Mouse (Mus musculus) myocyte (in vitro differentiated cells): ENCODE measurements around the gene Rfx1. TPM values are rescaled to one million over a fixed set of nuclear protein-coding genes. Genes with fewer than 3 reads are reported as not detected.

Source experiments
- H3K27me3 ChIP-seq: one replicate; pipeline ENCODE4 v1.6.1; 2011; ENCODE audit not compliant: control insufficient read depth, insufficient read depth, insufficient read length
- H3K36me3 ChIP-seq: one replicate; pipeline ENCODE4 v1.6.1; 2011; ENCODE audit not compliant: control insufficient read depth, insufficient read depth
- H3K4me2 ChIP-seq: one replicate; pipeline ENCODE4 v1.6.1; 2011; ENCODE audit warnings: low read depth, control low read depth
- H3K4me3 ChIP-seq: one replicate; pipeline ENCODE4 v1.5.1; 2011; ENCODE audit warnings: mild to moderate bottlenecking, control low read depth, moderate library complexity
- H3K79me2 ChIP-seq: one replicate; pipeline ENCODE4 v1.6.1; 2011; ENCODE audit not compliant: control insufficient read depth, insufficient read depth
- H3ac ChIP-seq: one replicate; pipeline ENCODE4 v1.6.1; 2011; ENCODE audit not compliant: control insufficient read depth, insufficient read length
- CEBPB ChIP-seq: IDR thresholded peaks from 2 replicates; pipeline ENCODE4 v1.6.1; 2011; ENCODE audit warnings: mild to moderate bottlenecking, moderate library complexity; ENCODE audit not compliant: poor library complexity, insufficient read depth, severe bottlenecking
- E2F4 ChIP-seq: IDR thresholded peaks from one replicate; pipeline ENCODE4 v1.6.1; 2011; ENCODE audit warnings: mild to moderate bottlenecking, control low read depth, moderate library complexity; ENCODE audit not compliant: insufficient read depth
- MAX ChIP-seq: IDR thresholded peaks from one replicate; pipeline ENCODE4 v1.6.1; 2011; ENCODE audit warnings: low read depth, mild to moderate bottlenecking, control low read depth
- MYOD1 ChIP-seq, 3 experiments: IDR thresholded peaks; one replicate each; pipeline ENCODE4 v1.6.1; 2011; ENCODE audit warnings: control low read depth in 2 of 3, low read depth in 2 of 3, mild to moderate bottlenecking in 2 of 3, moderate library complexity in 1 of 3; ENCODE audit not compliant: insufficient read length in 2 of 3, control insufficient read depth in 1 of 3
- MYOG ChIP-seq, 3 experiments: IDR thresholded peaks; one replicate each; pipeline ENCODE4 v1.6.1; 2011; ENCODE audit warnings: control low read depth in 2 of 3, low read depth in 2 of 3, mild to moderate bottlenecking in 2 of 3; ENCODE audit not compliant: insufficient read length in 2 of 3, control insufficient read depth in 1 of 3, insufficient read depth in 1 of 3
- POLR2A ChIP-seq: IDR thresholded peaks from one replicate; pipeline ENCODE4 v1.6.1; 2011; ENCODE audit warnings: low read depth, mild to moderate bottlenecking, control low read depth, moderate library complexity; ENCODE audit not compliant: insufficient read length
- POLR2AphosphoS2 ChIP-seq: IDR thresholded peaks from one replicate; pipeline ENCODE4 v1.6.1; 2011; ENCODE audit warnings: low read depth, control low read depth; ENCODE audit not compliant: insufficient read length
- REST ChIP-seq: IDR thresholded peaks from one replicate; pipeline ENCODE4 v1.6.1; 2011; ENCODE audit warnings: mild to moderate bottlenecking, control low read depth, moderate library complexity; ENCODE audit not compliant: insufficient read depth, insufficient read length
- SRF ChIP-seq: IDR thresholded peaks from one replicate; pipeline ENCODE4 v1.6.1; 2011; ENCODE audit warnings: low read depth; ENCODE audit not compliant: control insufficient read depth, insufficient read length
- TCF12 ChIP-seq: IDR thresholded peaks from one replicate; pipeline ENCODE4 v1.6.1; 2011; ENCODE audit warnings: mild to moderate bottlenecking, control low read depth; ENCODE audit not compliant: poor library complexity, insufficient read depth, severe bottlenecking
- TCF3 ChIP-seq: IDR thresholded peaks from one replicate; pipeline ENCODE4 v1.6.1; 2011; ENCODE audit warnings: low read depth, control low read depth; ENCODE audit not compliant: insufficient read length
- USF1 ChIP-seq: IDR thresholded peaks from one replicate; pipeline ENCODE4 v1.6.1; 2011; ENCODE audit warnings: low read depth, mild to moderate bottlenecking, control low read depth, moderate library complexity
- polyA plus RNA-seq: library from polyadenylated mRNA; unstranded; fragments of >200 nt; fragmentation: generic; extraction: Trizol; gene quantifications from one replicate; pipeline ENCODE4 v1.2.1, GENCODE M21; 2012; ENCODE audit warnings: missing spikeins

The Rfx1 gene
- polyA plus RNA-seq, 1 experiment = 9.9 TPM

DNA sequence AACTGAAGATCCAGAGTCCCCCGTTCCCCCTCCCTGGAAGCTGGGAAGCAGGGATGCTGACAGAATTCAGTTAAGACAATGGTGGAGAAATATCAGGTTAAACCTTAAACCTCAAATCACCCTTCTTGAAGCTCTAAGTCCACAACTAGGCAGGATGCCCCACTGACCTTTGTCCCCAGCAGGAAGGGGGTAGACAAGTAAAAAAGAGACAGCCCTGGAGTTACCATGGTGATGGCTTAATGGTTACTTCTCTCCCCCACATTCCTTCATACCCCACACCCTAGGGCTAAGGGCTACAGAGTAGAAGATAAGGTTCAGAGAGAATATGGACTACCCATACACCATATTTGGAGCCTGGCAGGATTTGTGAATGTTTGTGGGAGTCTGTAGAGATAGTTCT is 43.0 kb upstream of the Rfx1 start:
- no peak for TF ChIP-seq POLR2AphosphoS2
- TF ChIP-seq MAX = no peak
- TF ChIP-seq SRF = no peak
- no peak for TF ChIP-seq TCF12
- TF ChIP-seq MYOG (IDR thresholded peaks at IDR 0.05; ENCODE audit: control insufficient read depth in 1 of 3, insufficient read depth in 1 of 3, insufficient read length in 2 of 3, low read depth in 2 of 3) = no peak
- TF ChIP-seq CEBPB = no peak
- no peak for TF ChIP-seq REST
- no peak for TF ChIP-seq MYOD1 (IDR thresholded peaks at IDR 0.05; ENCODE audit: control insufficient read depth in 1 of 3, insufficient read length in 2 of 3, low read depth in 2 of 3)
- Histone ChIP-seq H3K4me2 (peak overlapping the region; percentile 65), H3K79me2 (no peaks in the 10 kb centered on the region), H3K36me3 (no peaks in the 10 kb centered on the region), H3ac (no peak overlapping the region), H3K4me3 (no peak overlapping the region), H3K27me3 (no peaks in the 10 kb centered on the region)

DNA sequence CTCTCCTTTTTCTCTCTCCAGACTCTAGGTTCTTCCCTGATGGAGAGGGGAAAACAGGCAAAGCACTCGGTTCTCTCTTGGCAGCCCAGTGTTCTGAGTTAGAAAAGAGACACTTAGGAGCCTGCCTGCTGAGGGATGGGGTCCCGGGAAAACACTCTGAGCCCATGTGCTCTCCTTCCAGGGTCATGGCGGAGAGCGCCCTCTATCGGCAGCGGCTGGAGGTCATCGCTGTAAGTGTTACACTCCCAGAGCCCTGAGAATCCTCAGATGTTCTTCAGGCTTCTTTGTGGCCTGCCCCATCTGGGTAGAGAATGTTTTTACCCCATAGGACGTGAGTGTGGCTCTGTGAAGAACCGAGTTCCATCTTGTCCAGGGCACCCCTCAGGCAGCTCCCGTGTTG is 42.5 kb upstream of the Rfx1 start:
- H3K36me3 ChIP-seq = no peaks in the 10 kb centered on the region
- TF ChIP-seq MYOD1 (IDR thresholded peaks at IDR 0.05; ENCODE audit: control insufficient read depth in 1 of 3, insufficient read length in 2 of 3, low read depth in 2 of 3) = no peak
- no peak for TF ChIP-seq MAX
- TF ChIP-seq POLR2A = no peak
- peak in 1 of 3 experiments; percentile 27 for TF ChIP-seq MYOG (IDR thresholded peaks at IDR 0.05; ENCODE audit: control insufficient read depth in 1 of 3, insufficient read depth in 1 of 3, insufficient read length in 2 of 3, low read depth in 2 of 3)
- TF ChIP-seq REST = no peak
- no peak for TF ChIP-seq SRF
- H3K27me3 ChIP-seq = no peaks in the 10 kb centered on the region
- no peak overlapping the region for H3K4me3 ChIP-seq
- no peaks in the 10 kb centered on the region for H3K79me2 ChIP-seq
- H3ac ChIP-seq = no peak overlapping the region
- H3K4me2 ChIP-seq = peak overlapping the region; percentile 65

DNA sequence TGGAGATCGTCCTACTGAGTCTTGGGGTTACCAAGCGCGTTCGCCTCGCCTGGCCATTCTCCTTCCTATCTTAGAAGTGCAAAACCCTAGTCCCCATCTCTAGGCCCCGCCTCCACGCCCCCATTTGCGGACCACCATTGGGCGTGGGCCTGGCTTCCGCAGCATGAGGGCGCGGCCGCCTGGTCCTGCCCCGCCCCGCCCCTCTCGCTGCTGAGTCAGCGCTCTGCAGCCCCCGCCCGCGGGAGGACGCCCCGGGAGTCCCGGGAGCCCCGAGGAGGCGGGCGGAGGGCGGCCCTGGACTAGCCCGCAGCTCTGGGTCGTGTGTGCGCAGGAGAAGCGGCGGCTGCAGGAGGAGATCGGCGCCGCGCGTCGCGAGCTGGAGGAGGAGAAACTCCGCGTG is 40.8 kb upstream of the Rfx1 start:
- TF ChIP-seq CEBPB (no peak), MYOD1 (IDR thresholded peaks at IDR 0.05; ENCODE audit: control insufficient read depth in 1 of 3, insufficient read length in 2 of 3, low read depth in 2 of 3) (no peak), TCF12 (no peak), MYOG (IDR thresholded peaks at IDR 0.05; ENCODE audit: control insufficient read depth in 1 of 3, insufficient read depth in 1 of 3, insufficient read length in 2 of 3, low read depth in 2 of 3) (no peak), E2F4 (no peak), TCF3 (no peak), REST (no peak), USF1 (no peak), POLR2AphosphoS2 (no peak), POLR2A (no peak), MAX (no peak), SRF (no peak)
- no peak overlapping the region for H3K4me3 ChIP-seq
- H3K27me3 ChIP-seq = no peaks in the 10 kb centered on the region
- H3ac ChIP-seq = no peak overlapping the region
- H3K4me2 ChIP-seq = no peak overlapping the region
- H3K36me3 ChIP-seq = no peaks in the 10 kb centered on the region
- H3K79me2 ChIP-seq = no peaks in the 10 kb centered on the region

DNA sequence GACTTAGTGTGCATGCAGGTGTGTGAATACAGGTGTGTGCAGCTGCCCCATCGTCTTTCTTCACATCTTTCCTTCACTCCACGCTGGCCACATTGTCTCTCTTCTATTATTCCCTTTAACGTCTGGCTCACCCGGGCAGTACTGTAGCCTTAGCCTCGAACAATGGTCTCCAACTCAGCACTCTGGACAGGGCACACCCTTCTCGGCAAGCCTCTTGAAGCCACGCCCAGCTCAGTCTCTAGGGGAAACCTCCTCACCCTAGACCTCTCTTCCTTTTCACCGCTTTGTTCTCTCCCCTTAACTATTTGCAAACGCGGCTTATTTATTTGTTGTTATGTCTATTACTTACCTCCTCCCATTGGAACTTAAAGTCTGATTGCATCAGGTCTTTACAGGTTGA is 39.2 kb upstream of the Rfx1 start:
- H3ac ChIP-seq = no peak overlapping the region
- no peaks in the 10 kb centered on the region for H3K36me3 ChIP-seq
- no peak overlapping the region for H3K4me3 ChIP-seq
- H3K4me2 ChIP-seq = no peak overlapping the region
- no peaks in the 10 kb centered on the region for H3K27me3 ChIP-seq
- TF ChIP-seq POLR2AphosphoS2 (no peak), MAX (no peak), REST (peak; percentile 71), E2F4 (no peak), TCF12 (no peak)
- no peaks in the 10 kb centered on the region for H3K79me2 ChIP-seq

DNA sequence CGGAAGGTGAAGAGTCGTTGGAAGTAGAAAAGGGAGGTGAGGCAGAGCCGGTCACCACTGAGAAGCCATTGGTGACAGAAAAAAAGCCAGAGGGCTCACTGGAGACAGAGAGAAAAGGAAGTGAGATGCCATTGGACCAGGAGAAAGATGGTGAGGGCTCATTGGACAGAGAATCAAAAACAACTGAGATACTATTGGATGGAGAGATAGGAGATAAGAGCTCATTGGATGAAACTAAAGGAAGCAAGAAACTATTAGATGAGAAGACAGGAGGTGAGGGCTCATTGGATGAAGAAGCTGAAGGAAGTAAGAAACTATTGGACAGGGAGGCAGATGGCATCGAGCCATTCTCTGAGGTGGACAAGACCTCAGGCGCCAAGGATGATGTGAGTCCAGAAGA is 37.4 kb upstream of the Rfx1 start:
- no peak for TF ChIP-seq MYOG (IDR thresholded peaks at IDR 0.05; ENCODE audit: control insufficient read depth in 1 of 3, insufficient read depth in 1 of 3, insufficient read length in 2 of 3, low read depth in 2 of 3)
- no peak overlapping the region for H3ac ChIP-seq
- no peak overlapping the region for H3K4me3 ChIP-seq
- no peaks in the 10 kb centered on the region for H3K79me2 ChIP-seq
- H3K4me2 ChIP-seq = no peak overlapping the region
- H3K27me3 ChIP-seq = no peaks in the 10 kb centered on the region
- no peaks in the 10 kb centered on the region for H3K36me3 ChIP-seq

DNA sequence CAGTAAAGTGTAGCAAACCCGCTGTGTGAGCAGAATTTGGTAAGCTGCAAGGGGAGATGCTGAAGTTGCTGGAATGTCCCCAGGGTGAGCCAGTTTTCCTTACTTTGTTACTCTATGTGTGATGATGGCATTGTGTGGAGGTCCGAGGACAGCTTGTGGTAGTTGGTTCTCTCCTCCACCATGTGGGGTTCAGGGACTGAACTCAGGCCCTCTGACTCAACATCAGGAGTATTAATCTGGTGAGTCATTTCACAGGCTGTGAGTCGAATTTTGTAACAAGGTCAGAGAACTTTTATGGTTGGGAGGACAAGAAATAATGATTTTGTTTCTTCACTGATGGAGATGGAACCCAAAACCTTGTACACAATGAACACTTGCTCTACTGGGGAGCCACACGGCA is 33.9 kb upstream of the Rfx1 start:
- no peaks in the 10 kb centered on the region for H3K27me3 ChIP-seq
- no peaks in the 10 kb centered on the region for H3K79me2 ChIP-seq
- no peak overlapping the region for H3ac ChIP-seq
- H3K4me3 ChIP-seq = no peak overlapping the region
- H3K36me3 ChIP-seq = no peaks in the 10 kb centered on the region
- H3K4me2 ChIP-seq = peak overlapping the region; percentile 37
- TF ChIP-seq MYOD1 (IDR thresholded peaks at IDR 0.05; ENCODE audit: control insufficient read depth in 1 of 3, insufficient read length in 2 of 3, low read depth in 2 of 3) (no peak), MYOG (IDR thresholded peaks at IDR 0.05; ENCODE audit: control insufficient read depth in 1 of 3, insufficient read depth in 1 of 3, insufficient read length in 2 of 3, low read depth in 2 of 3) (no peak), E2F4 (no peak), POLR2A (no peak), USF1 (no peak), SRF (no peak), TCF12 (no peak)
